21 mouse cellular contexts compared by ENCODE assay signal in the genomic region with DNA sequence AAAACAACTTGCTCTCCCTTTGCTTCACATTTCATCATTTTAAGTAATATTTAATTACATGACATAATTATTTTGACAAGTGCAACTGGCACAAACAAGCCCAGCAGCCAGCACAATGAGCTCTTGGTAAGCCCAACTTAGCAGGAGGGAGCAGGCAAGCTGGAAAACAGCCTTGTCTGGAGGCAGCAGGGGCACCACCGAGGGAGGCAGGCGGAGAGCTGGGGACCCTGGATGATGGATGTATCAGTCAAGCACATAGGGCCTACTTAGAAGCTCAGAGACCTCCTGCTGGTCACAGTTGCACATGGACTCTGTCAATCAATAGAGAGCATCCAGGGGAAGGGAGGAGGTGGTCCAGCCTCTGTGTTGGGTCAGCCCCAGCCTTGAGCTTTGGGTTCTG. TPM values are rescaled to one million over a fixed set of nuclear protein-coding genes. Genes with fewer than 3 reads are reported as not detected.
"Had no signal": no experiment of that assay in that cellular context is flagged by ENCODE, and none has a peak within 500 bp of the region (broad histone marks: within the 10 kb centered on the region; RNA-seq: fewer than 3 reads in every experiment).

No protein-coding gene starts in this region.

- H3K27me3 ChIP-seq: liver, embryonic 15.5 days; lung, embryonic 15.5 days; midbrain, embryonic 13.5 days; midbrain, embryonic 15.5 days; neural tube, embryonic 13.5 days; neural tube, embryonic 15.5 days had no signal

- H3K4me3 ChIP-seq: liver, embryonic 15.5 days; lung, embryonic 15.5 days; megakaryocyte, embryonic 14.5 days; midbrain, embryonic 13.5 days; midbrain, embryonic 15.5 days; neural tube, embryonic 13.5 days; neural tube, embryonic 15.5 days had no signal

- H3K9ac ChIP-seq: liver, embryonic 15.5 days; liver, postnatal 0 days; lung, embryonic 15.5 days; midbrain, embryonic 15.5 days; neural tube, embryonic 13.5 days; neural tube, embryonic 15.5 days had no signal

- H3K4me1 ChIP-seq: liver, embryonic 15.5 days had no signal

- H3K27ac ChIP-seq: liver, embryonic 15.5 days; lung, embryonic 15.5 days; macrophage; midbrain, embryonic 13.5 days; midbrain, embryonic 15.5 days; neural tube, embryonic 13.5 days; neural tube, embryonic 15.5 days had no signal

- H3K36me3 ChIP-seq: liver, embryonic 15.5 days; lung, embryonic 15.5 days; midbrain, embryonic 13.5 days; midbrain, embryonic 15.5 days; neural tube, embryonic 13.5 days; neural tube, embryonic 15.5 days had no signal

- H3K4me2 ChIP-seq: liver, embryonic 15.5 days; lung, embryonic 15.5 days; midbrain, embryonic 11.5 days; midbrain, embryonic 13.5 days; midbrain, embryonic 15.5 days; neural tube, embryonic 13.5 days; neural tube, embryonic 15.5 days had no signal

- DNase-seq: liver, postnatal 0 days; lung, adult 2 months; lung, postnatal 14 days; lung, postnatal 36 days; right cerebral cortex, postnatal 14 days; thymus, adult 18-20 months; thymus, postnatal 14 days; thymus, postnatal 36 days had no signal

- H3K9me3 ChIP-seq: liver, embryonic 15.5 days; lung, embryonic 15.5 days; megakaryocyte, embryonic 14.5 days; midbrain, embryonic 13.5 days; midbrain, embryonic 15.5 days; neural tube, embryonic 13.5 days; neural tube, embryonic 15.5 days had no signal

- ATAC-seq: liver, postnatal 0 days; lung, postnatal 0 days; midbrain, embryonic 13.5 days; midbrain, embryonic 15.5 days had no signal

RNA-seq across cellular contexts. Expression of gene Mymk, which starts 4.0 kb away (rescaled TPM):
- total RNA-seq: megakaryocyte progenitor cell, adult 5-6 weeks; monocyte, adult 5-6 weeks had no signal
- polyA plus RNA-seq: liver, postnatal 0 days; macrophage; midbrain, embryonic 11.5 days; midbrain, embryonic 13.5 days; stomach, embryonic 14.5 days had no signal

RNA-seq across cellular contexts. Expression of gene Adamtsl2, which starts 11.2 kb away (rescaled TPM):
- total RNA-seq: megakaryocyte progenitor cell, adult 5-6 weeks; monocyte, adult 5-6 weeks had no signal
- polyA plus RNA-seq: macrophage had no signal
